Mouse (Mus musculus) cerebellum, adult 11 months (tissue): ENCODE data around the gene Hnrnpul1.
"Not testable (repeated sequence)": the region's sequence is repeated elsewhere in the genome, so short reads cannot be mapped to it uniquely, and the experiment has no call there.

Source experiments
- DNase-seq: peaks from one replicate; pipeline ENCODE4 v3.0.0; 2022

Gene Hnrnpul1

GRCm38 (mm10) chr7:25780021-25780420, 25.5 kb upstream of the Hnrnpul1 start:
- DNase-seq = no peak

- no peak for DNase-seq
Observed at GRCm38 (mm10) chr7:25768229-25768628, 13.7 kb upstream of the Hnrnpul1 start.

GRCm38 (mm10) chr7:25766108-25766507, 11.6 kb upstream of the Hnrnpul1 start:
- DNase-seq = no peak

- no peak for DNase-seq
Observed at GRCm38 (mm10) chr7:25764221-25764620, 9.7 kb upstream of the Hnrnpul1 start.

- DNase-seq = no peak
Observed at GRCm38 (mm10) chr7:25763678-25764077, 9.1 kb upstream of the Hnrnpul1 start.

GRCm38 (mm10) chr7:25761354-25761753, 6.8 kb upstream of the Hnrnpul1 start:
- no peak for DNase-seq

GRCm38 (mm10) chr7:25756011-25756410, 1.5 kb upstream of the Hnrnpul1 start:
- peak; percentile 76 for DNase-seq

GRCm38 (mm10) chr7:25755468-25755833, 894 bp upstream of the Hnrnpul1 start:
- DNase-seq = no peak

GRCm38 (mm10) chr7:25754439-25754737, 169 bp downstream of the Hnrnpul1 start:
- no peak for DNase-seq

GRCm38 (mm10) chr7:25753643-25754438, 716 bp downstream of the Hnrnpul1 start:
- DNase-seq = no peak

- no peak for DNase-seq
Observed at GRCm38 (mm10) chr7:25753076-25753475, 1.5 kb downstream of the Hnrnpul1 start.

GRCm38 (mm10) chr7:25746844-25747243, 7.7 kb downstream of the Hnrnpul1 start:
- DNase-seq = no peak

- DNase-seq = no peak
Observed at GRCm38 (mm10) chr7:25738277-25738676, 16.3 kb downstream of the Hnrnpul1 start.

GRCm38 (mm10) chr7:25736920-25737319, 17.6 kb downstream of the Hnrnpul1 start:
- DNase-seq = no peak

- DNase-seq = no peak
Observed at GRCm38 (mm10) chr7:25734991-25735390, 19.6 kb downstream of the Hnrnpul1 start.

- DNase-seq = no peak
Observed at GRCm38 (mm10) chr7:25731294-25732055, 23.1 kb downstream of the Hnrnpul1 start.

GRCm38 (mm10) chr7:25729862-25730261, 24.7 kb downstream of the Hnrnpul1 start:
- no peak for DNase-seq

- no peak for DNase-seq
Observed at GRCm38 (mm10) chr7:25729396-25729795, 25.2 kb downstream of the Hnrnpul1 start.

GRCm38 (mm10) chr7:25727800-25728199, 26.8 kb downstream of the Hnrnpul1 start:
- DNase-seq = no peak

GRCm38 (mm10) chr7:25725886-25726285, 28.7 kb downstream of the Hnrnpul1 start:
- no peak for DNase-seq

GRCm38 (mm10) chr7:25721776-25722175, 32.8 kb downstream of the Hnrnpul1 start:
- DNase-seq = not testable (repeated sequence)

GRCm38 (mm10) chr7:25720760-25721159, 33.8 kb downstream of the Hnrnpul1 start:
- no peak for DNase-seq

- DNase-seq = peak; percentile 72
Observed at GRCm38 (mm10) chr7:25719761-25720610, 34.6 kb downstream of the Hnrnpul1 start.
